Mouse (Mus musculus) neural tube, embryonic 10.5 days (tissue): ENCODE results near the gene Vmn1r143.
"Not testable (repeated sequence)": the region's sequence is repeated elsewhere in the genome, so short reads cannot be mapped to it uniquely, and the experiment has no call there.

ENCODE experiments used
- DNase-seq: peaks from one replicate; pipeline ENCODE4 v3.0.0-alpha.2; 2017; ENCODE audit warnings: low spot score; ENCODE audit errors: extremely low spot score

The Vmn1r143 gene

GRCm38 (mm10) chr7:22189077-22189476 is at the start of gene Vmn1r143:
Gene Vmn1r143 (plus strand): TSS chr7:22189377.
- not testable (repeated sequence) for DNase-seq

- DNase-seq: not testable (repeated sequence)
Measured at GRCm38 (mm10) chr7:22163935-22164334, 25.2 kb upstream of the Vmn1r143 start, which contains the start of gene Vmn1r142. Gene Vmn1r142 (minus strand): TSS chr7:22164035.

GRCm38 (mm10) chr7:22201164-22201563 is 12.0 kb downstream of the Vmn1r143 start, which contains the start of gene Gm8653:
Gene Gm8653 (minus strand): TSS chr7:22201264.
- not testable (repeated sequence) for DNase-seq

- not testable (repeated sequence) for DNase-seq
Measured at GRCm38 (mm10) chr7:22229384-22229783, 40.2 kb downstream of the Vmn1r143 start, which contains the start of gene Gm8453. Gene Gm8453 (minus strand): TSS chr7:22229484.
